Mouse (Mus musculus) layer of hippocampus, postnatal 25 days (tissue): ENCODE data around the gene Ssxb8. TPM values are rescaled to one million over a fixed set of nuclear protein-coding genes. Genes with fewer than 3 reads are reported as not detected.
"Not testable (repeated sequence)": the region's sequence is repeated elsewhere in the genome, so short reads cannot be mapped to it uniquely, and the experiment has no call there.

Source experiments
- DNase-seq, 2 experiments: peaks; one replicate each; pipeline ENCODE4 v3.0.0; 2022; ENCODE audit warnings: mixed read lengths in 2 of 2, low spot score in 1 of 2; ENCODE audit errors: extremely low spot score in 1 of 2
- total RNA-seq, 2 experiments: library from RNA; stranded (reverse); gene quantifications; 2 replicates each; pipeline ENCODE4 v1.2.3; 2021

Ssxb8 gene
- not detected for total RNA-seq

- not testable (repeated sequence) for DNase-seq
Observed at GRCm38 (mm10) chrX:8690744-8691143, at the start of gene Ssxb8. TSS of gene Ssxb8 (minus strand) at chrX:8690844.

DNA sequence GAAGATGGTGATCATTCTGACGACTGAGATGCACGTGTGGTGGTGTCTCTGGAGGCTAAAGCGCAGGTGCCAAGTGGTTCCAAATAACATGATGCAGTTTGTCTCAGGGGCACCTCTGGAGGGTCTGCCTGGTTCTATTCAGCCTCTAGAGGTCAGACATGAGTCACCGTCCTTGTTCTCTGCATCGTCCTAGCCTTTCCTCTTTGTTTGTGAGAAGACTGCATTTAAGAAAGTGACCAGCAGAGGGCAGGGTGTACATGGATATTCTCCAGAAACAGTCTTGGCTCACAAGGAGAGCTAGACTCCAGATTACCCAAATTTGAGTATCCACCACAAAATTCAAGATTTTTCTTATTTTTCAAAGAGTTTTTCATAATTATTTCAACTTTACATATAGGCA lies 42.3 kb upstream of the Ssxb8 start:
- DNase-seq = peak; percentile 8 to 63

DNA sequence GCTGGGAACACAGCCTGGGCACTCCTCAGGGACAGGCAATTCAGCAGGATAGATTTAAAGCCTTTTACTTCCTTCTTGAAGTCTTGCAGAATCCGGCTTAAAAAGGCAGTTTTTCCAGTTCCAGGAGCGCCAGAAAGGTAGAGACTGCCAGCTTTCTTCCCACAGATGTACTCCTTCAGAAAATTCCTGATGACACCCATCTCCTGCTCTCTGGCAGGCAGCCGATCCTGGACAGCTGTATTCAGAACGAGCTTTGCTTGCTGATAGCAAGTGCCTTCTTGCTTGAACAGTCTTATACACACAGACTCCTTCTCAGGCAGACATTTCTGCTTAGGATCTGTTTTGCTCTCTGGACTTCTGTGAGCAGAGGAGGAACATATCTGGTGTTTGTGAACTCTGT lies 27.6 kb downstream of the Ssxb8 start:
- DNase-seq = no peak

Other genes with a start within 250 kb of the Ssxb8 start
- not detected for gene Ssxb2, start 229.1 kb downstream of the Ssxb8 start, total RNA-seq
- gene Gm14459, start 165.9 kb downstream of the Ssxb8 start, total RNA-seq = not detected
- gene Ssxb6, start 142.6 kb downstream of the Ssxb8 start, total RNA-seq = not detected
- gene Ssxb3, start 99.0 kb downstream of the Ssxb8 start, total RNA-seq = not detected
- gene Ssx9, start 57.6 kb upstream of the Ssxb8 start, total RNA-seq = not detected
- not detected for gene Ssxb5, start 112.8 kb upstream of the Ssxb8 start, total RNA-seq
- not detected for gene Gm6592, start 153.2 kb upstream of the Ssxb8 start, total RNA-seq
- gene Gm5751, start 183.4 kb upstream of the Ssxb8 start, total RNA-seq = not detected
- 10 to 100 TPM; 27.5 to 33.7 TPM for gene B630019K06Rik, start 201.5 kb upstream of the Ssxb8 start, total RNA-seq